Mouse (Mus musculus) CH12.LX (cell line): ENCODE results near the gene Tnfaip2. TPM values are rescaled to one million over a fixed set of nuclear protein-coding genes. Genes with fewer than 3 reads are reported as not detected.

Source experiments
- DNase-seq: peaks from one replicate; pipeline ENCODE4 v3.0.0-alpha.2; 2013; ENCODE audit errors: extremely low read depth
- H3K27ac ChIP-seq: 2 replicates; pipeline ENCODE4 v1.5.1; 2012; ENCODE audit warnings: low read depth, mild to moderate bottlenecking, control low read depth, moderate library complexity; ENCODE audit not compliant: insufficient read depth
- H3K27me3 ChIP-seq: replicated peaks from 2 replicates; pipeline ENCODE3; 2012; ENCODE audit warnings: inconsistent platforms
- H3K36me3 ChIP-seq, 2 experiments: replicated peaks in 1 of 2; 2 replicates each; pipeline versions ENCODE3 to v1.6.1; 2012; ENCODE audit warnings: inconsistent platforms in 1 of 2, low read length in 1 of 2, mild to moderate bottlenecking in 1 of 2, mixed read lengths in 1 of 2, moderate library complexity in 1 of 2; ENCODE audit not compliant: control insufficient read depth in 1 of 2, insufficient read depth in 1 of 2
- H3K4me1 ChIP-seq, 2 experiments: 2 replicates each; pipeline ENCODE4 v1.6.1; 2012; ENCODE audit warnings: inconsistent platforms in 1 of 2, moderate library complexity in 1 of 2; ENCODE audit not compliant: insufficient read depth in 2 of 2, control insufficient read depth in 1 of 2
- H3K4me2 ChIP-seq: 2 replicates; pipeline ENCODE4 v1.6.1; 2012; ENCODE audit warnings: low read depth, mild to moderate bottlenecking, control low read depth; ENCODE audit not compliant: poor library complexity, insufficient read depth, severe bottlenecking
- H3K4me3 ChIP-seq, 3 experiments: fragments of 150-350 bp in 1 of 3; sonication (generic) in 1 of 3; replicated peaks in 1 of 3; 2 replicates each; pipeline versions ENCODE3 to v1.5.1; 2011 to 2012; ENCODE audit warnings: low read depth in 2 of 3, low read length in 2 of 3, mild to moderate bottlenecking in 2 of 3, moderate library complexity in 2 of 3, control low read depth in 1 of 3, improper control_type of control experiment in 1 of 3, inconsistent platforms in 1 of 3, mixed read lengths in 1 of 3; ENCODE audit not compliant: poor library complexity in 1 of 3
- H3K79me2 ChIP-seq: replicated peaks from 2 replicates; pipeline ENCODE4 v1.6.1; 2012; ENCODE audit warnings: mild to moderate bottlenecking, moderate library complexity; ENCODE audit not compliant: control insufficient read depth, poor library complexity, insufficient read depth, severe bottlenecking; ENCODE audit errors: extremely low read depth
- H3K9ac ChIP-seq: 2 replicates; pipeline ENCODE4 v1.6.1; 2012; ENCODE audit warnings: low read depth, mild to moderate bottlenecking, control low read depth, moderate library complexity; ENCODE audit not compliant: insufficient read depth
- H3K9me3 ChIP-seq: replicated peaks from 2 replicates; pipeline ENCODE3; 2012; ENCODE audit warnings: low read length, inconsistent platforms, mixed read lengths
- CTCF ChIP-seq, 2 experiments: IDR thresholded peaks in 1 of 2; conservative IDR thresholded peaks in 1 of 2; 2 replicates each; pipeline ENCODE4 v1.5.1; 2011 to 2012; ENCODE audit warnings: low read depth in 2 of 2, low read length in 2 of 2, improper control_type of control experiment in 1 of 2, inconsistent platforms in 1 of 2, mild to moderate bottlenecking in 1 of 2, moderate library complexity in 1 of 2
- ETS1 ChIP-seq: conservative IDR thresholded peaks from 2 replicates; pipeline ENCODE4 v1.6.1; 2012; ENCODE audit warnings: low read depth, mild to moderate bottlenecking, inconsistent platforms, low read length, improper control_type of control experiment, moderate library complexity
- GABPA ChIP-seq: IDR thresholded peaks from 2 replicates; pipeline ENCODE4 v1.6.1; 2012; ENCODE audit warnings: low read depth, low read length, improper control_type of control experiment, inconsistent platforms; ENCODE audit not compliant: insufficient replicate concordance
- HCFC1 ChIP-seq: IDR thresholded peaks from 2 replicates; pipeline ENCODE4 v1.6.1; 2012; ENCODE audit warnings: low read depth, mild to moderate bottlenecking, inconsistent platforms, low read length, improper control_type of control experiment
- IRF4 ChIP-seq: IDR thresholded peaks from 2 replicates; pipeline ENCODE4 v1.6.1; 2014; ENCODE audit warnings: low read depth, mild to moderate bottlenecking, inconsistent platforms, low read length, improper control_type of control experiment
- JUN ChIP-seq: IDR thresholded peaks from 2 replicates; pipeline ENCODE4 v1.6.1; 2011; ENCODE audit warnings: low read depth, mild to moderate bottlenecking, low read length, improper control_type of control experiment, moderate library complexity; ENCODE audit not compliant: insufficient read depth
- JUND ChIP-seq: conservative IDR thresholded peaks from 2 replicates; pipeline ENCODE4 v1.6.1; 2011; ENCODE audit warnings: low read depth, low read length, improper control_type of control experiment
- KAT2A ChIP-seq: IDR thresholded peaks from 2 replicates; pipeline ENCODE4 v1.6.1; 2012; ENCODE audit warnings: low read length, improper control_type of control experiment, inconsistent platforms; ENCODE audit not compliant: insufficient replicate concordance
- MAFK ChIP-seq: IDR thresholded peaks from 2 replicates; pipeline ENCODE4 v1.6.1; 2011; ENCODE audit warnings: low read length, improper control_type of control experiment; ENCODE audit not compliant: insufficient replicate concordance
- MAX ChIP-seq: IDR thresholded peaks from 2 replicates; pipeline ENCODE4 v1.6.1; 2011; ENCODE audit warnings: low read length, improper control_type of control experiment
- MAZ ChIP-seq: IDR thresholded peaks from 2 replicates; pipeline ENCODE4 v1.6.1; 2012; ENCODE audit warnings: low read depth, mild to moderate bottlenecking, inconsistent platforms, low read length, improper control_type of control experiment, moderate library complexity
- MEF2A ChIP-seq: IDR thresholded peaks from 2 replicates; pipeline ENCODE4 v1.6.1; 2014; ENCODE audit warnings: low read depth, mild to moderate bottlenecking, inconsistent platforms, low read length, improper control_type of control experiment, borderline replicate concordance
- MXI1 ChIP-seq: IDR thresholded peaks from 2 replicates; pipeline ENCODE4 v1.6.1; 2011; ENCODE audit warnings: mild to moderate bottlenecking, low read depth, low read length, improper control_type of control experiment
- MYC ChIP-seq: IDR thresholded peaks from 2 replicates; pipeline ENCODE4 v1.6.1; 2011; ENCODE audit warnings: low read depth, mild to moderate bottlenecking, improper control_type of control experiment, low read length
- NELFE ChIP-seq: IDR thresholded peaks from 2 replicates; pipeline ENCODE4 v1.6.1; 2011; ENCODE audit warnings: low read depth, low read length, improper control_type of control experiment
- PAX5 ChIP-seq: IDR thresholded peaks from 2 replicates; pipeline ENCODE4 v1.6.1; 2012; ENCODE audit warnings: low read length, inconsistent platforms, mixed read lengths
- POLR2A ChIP-seq: IDR thresholded peaks from 2 replicates; pipeline ENCODE4 v1.6.1; 2011; ENCODE audit warnings: low read depth, mild to moderate bottlenecking, improper control_type of control experiment, low read length
- RAD21 ChIP-seq: IDR thresholded peaks from 2 replicates; pipeline ENCODE4 v1.6.1; 2011; ENCODE audit warnings: low read depth, mild to moderate bottlenecking, low read length, improper control_type of control experiment, moderate library complexity
- UBTF ChIP-seq: IDR thresholded peaks from 2 replicates; pipeline ENCODE4 v1.6.1; 2012; ENCODE audit warnings: low read depth, mild to moderate bottlenecking, inconsistent platforms, low read length, improper control_type of control experiment, moderate library complexity
- USF1 ChIP-seq: IDR thresholded peaks from 2 replicates; pipeline ENCODE4 v1.6.1; 2014; ENCODE audit warnings: low read depth, mild to moderate bottlenecking, inconsistent platforms, low read length, improper control_type of control experiment
- USF2 ChIP-seq: conservative IDR thresholded peaks from 2 replicates; pipeline ENCODE4 v1.6.1; 2011; ENCODE audit warnings: low read depth, low read length, improper control_type of control experiment
- ZKSCAN1 ChIP-seq: IDR thresholded peaks from 2 replicates; pipeline ENCODE4 v1.6.1; 2012; ENCODE audit warnings: low read depth, inconsistent platforms, low read length, improper control_type of control experiment, borderline replicate concordance
- dilution Hi-C: fragments of 300-500 bp; cut with MboI; formaldehyde crosslinking; loops from 2 replicates; pipeline ENCODE4 v1.14.3; 2020; ENCODE audit warnings: low sequenced_read_pairs; ENCODE audit not compliant: extremely low pct_unique_long_range_greater_than_20kb, extremely low pct_ligation_motif_present
- in situ Hi-C: fragments of 300-500 bp; cut with MboI; formaldehyde crosslinking; loops from 3 replicates; pipeline ENCODE4 v1.14.3; 2019; ENCODE audit warnings: low sequenced_read_pairs, low pct_ligation_motif_present, low pct_unique_long_range_greater_than_20kb, mixed read lengths
- polyA plus RNA-seq: library from polyadenylated mRNA; unstranded; fragments of >175 nt; gene quantifications from 2 replicates; pipeline ENCODE4 v1.2.1, GENCODE M21; 2012; ENCODE audit warnings: low read depth; ENCODE audit not compliant: insufficient read length
- total RNA-seq, 2 experiments: library from RNA; depleted of rRNA; stranded (reverse); fragments of 300-350 nt in 1 of 2; fragments of >200 nt in 1 of 2; gene quantifications; 2 replicates each; pipeline ENCODE4 v1.2.3; 2012 to 2014

Gene Tnfaip2
- total and polyA plus RNA-seq, 3 experiments, result 0.93 to 2.5 (median 1.4) TPM

DNA sequence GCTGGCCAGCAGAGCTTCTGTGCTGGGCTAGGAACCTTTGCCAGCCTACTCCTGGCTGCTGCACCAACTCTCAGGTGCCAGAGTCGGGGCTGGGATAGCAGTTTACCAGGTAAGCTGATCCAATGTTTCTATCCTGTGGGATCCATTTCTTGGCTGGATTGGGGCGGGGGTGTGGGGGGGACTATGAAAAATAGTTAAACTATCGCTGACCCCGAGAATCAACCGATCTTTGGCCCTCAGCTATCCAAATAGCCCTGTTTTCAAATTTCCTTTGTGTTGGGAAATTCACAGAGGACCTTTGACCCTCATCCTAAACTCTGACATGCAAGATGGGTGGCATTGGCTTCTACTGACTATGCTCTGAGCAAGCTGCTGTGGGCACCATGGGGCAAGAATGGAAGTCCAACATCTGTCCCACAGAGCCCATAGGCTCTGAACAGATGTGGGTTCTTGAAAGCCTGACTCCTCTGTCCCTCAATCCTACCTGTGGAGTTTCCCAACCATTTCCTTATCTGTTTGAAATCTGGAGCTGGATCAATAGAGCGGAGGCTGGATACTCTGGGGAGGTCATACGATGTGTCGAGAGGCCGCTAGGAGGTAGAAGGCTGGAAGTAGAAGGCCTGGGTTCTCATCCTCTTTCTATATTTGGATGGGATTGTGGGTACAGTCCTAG, 1.4 kb upstream of the Tnfaip2 start:
- dilution Hi-C loops, result no loop called here
- DNase-seq, result no peak
- H3K9ac ChIP-seq, result no peak overlapping the region
- peaks cover 41% of the 10 kb centered on the region for H3K27me3 ChIP-seq
- no peaks in the 10 kb centered on the region for H3K79me2 ChIP-seq
- no peak overlapping the region for H3K4me2 ChIP-seq
- H3K9me3 ChIP-seq, result peaks cover 9% of the 10 kb centered on the region
- TF ChIP-seq MYC (no peak), NELFE (no peak), MAX (no peak), UBTF (no peak), GABPA (no peak), RAD21 (no peak), ZKSCAN1 (no peak), USF2 (no peak), KAT2A (no peak), POLR2A (no peak), CTCF (conservative IDR thresholded peaks at IDR 0.05 in 1 of 2, IDR thresholded peaks at IDR 0.05 in 1 of 2; ENCODE audit: low read depth in 2 of 2, low read length in 2 of 2) (no peak), IRF4 (no peak), JUN (no peak), MAZ (no peak), MAFK (no peak), MXI1 (no peak), JUND (no peak), MEF2A (no peak), PAX5 (no peak), ETS1 (no peak)
- H3K36me3 ChIP-seq, result peaks cover 0 to 2% of the 10 kb centered on the region in 2 experiments
- in situ Hi-C loops, result no loop called here
- no peak overlapping the region for H3K4me3 ChIP-seq
- H3K27ac ChIP-seq, result no peak overlapping the region
- peaks cover 24 to 59% of the 10 kb centered on the region in 2 experiments for H3K4me1 ChIP-seq

DNA sequence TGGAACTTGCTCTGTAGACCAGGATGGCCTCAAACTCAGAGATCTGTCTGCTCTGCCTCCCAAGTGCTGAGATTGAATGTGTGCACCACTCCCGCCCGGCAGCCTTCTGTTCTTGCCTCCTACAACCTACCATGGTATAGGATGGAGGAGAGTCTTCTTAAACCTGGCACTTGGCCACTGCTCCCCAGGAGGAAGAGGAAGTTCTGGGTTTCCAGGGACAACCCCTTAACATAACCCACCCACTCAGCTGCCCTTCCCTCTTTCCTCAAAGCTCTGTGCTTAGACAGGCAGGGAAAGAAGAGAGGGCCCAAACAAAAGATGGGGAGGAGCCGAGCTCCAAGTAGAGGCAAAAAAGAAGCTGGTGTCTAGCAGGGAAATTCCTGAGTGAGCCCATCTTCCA, 746 bp upstream of the Tnfaip2 start:
- dilution Hi-C loops (no loop called here), in situ Hi-C loops (no loop called here)
- H3K79me2 ChIP-seq, result no peaks in the 10 kb centered on the region
- no peak overlapping the region for H3K9ac ChIP-seq
- no peak for TF ChIP-seq HCFC1
- TF ChIP-seq USF1, result no peak
- TF ChIP-seq JUND, result no peak
- no peak overlapping the region for H3K4me3 ChIP-seq
- H3K4me2 ChIP-seq, result no peak overlapping the region
- peaks cover 19 to 52% of the 10 kb centered on the region in 2 experiments for H3K4me1 ChIP-seq
- peaks cover 44% of the 10 kb centered on the region for H3K27me3 ChIP-seq
- peaks cover 9% of the 10 kb centered on the region for H3K9me3 ChIP-seq
- peaks cover 0 to 4% of the 10 kb centered on the region in 2 experiments for H3K36me3 ChIP-seq
- H3K27ac ChIP-seq, result no peak overlapping the region
- DNase-seq, result no peak
